Mouse (Mus musculus): Measurements from ENCODE around the gene Mad1l1.
A peak's percentile ranks its signal among the peaks of the same experiment; 100 is the strongest.

Mad1l1 gene

DNA sequence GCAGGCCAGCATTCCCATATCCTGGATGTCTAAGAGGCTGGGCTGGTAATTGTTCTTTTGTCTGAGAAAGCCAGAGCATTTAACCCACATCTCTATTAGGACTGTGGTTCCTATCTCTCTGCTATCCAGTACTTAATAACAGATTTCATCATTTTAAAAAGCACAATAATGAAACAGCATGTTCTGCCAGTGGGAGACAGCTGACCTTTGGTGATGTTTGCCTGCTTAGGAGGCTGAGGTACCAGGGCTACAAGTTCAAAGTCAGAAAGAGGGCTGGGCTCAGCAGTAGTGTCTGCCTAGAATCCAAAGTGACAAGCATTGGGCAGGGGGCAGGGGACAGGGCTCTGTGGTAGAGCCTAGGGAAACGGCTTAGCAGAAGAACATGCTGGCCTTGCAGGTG is 149.6 kb downstream of the Mad1l1 start:
- DNase-seq, result no peak

DNA sequence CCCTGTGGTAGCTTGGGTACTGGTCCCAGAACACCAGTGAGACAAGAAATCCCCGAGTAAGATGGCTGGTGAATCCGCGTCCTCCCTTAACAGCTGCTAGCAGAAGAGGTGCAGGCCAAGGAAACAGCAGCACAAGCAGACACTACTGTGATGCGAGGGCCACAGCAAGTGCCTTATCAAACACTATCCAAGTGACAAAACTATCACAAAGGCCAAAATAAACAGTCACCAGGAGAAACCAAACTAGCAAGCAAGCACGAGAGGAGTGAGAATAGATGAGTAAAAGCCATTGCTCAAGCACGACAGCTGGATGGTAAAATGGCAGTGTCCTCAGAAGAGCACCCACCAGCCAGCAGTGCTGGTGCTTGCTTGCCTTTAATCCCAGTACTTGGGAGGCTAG is 153.8 kb downstream of the Mad1l1 start:
- no peak for DNase-seq

DNA sequence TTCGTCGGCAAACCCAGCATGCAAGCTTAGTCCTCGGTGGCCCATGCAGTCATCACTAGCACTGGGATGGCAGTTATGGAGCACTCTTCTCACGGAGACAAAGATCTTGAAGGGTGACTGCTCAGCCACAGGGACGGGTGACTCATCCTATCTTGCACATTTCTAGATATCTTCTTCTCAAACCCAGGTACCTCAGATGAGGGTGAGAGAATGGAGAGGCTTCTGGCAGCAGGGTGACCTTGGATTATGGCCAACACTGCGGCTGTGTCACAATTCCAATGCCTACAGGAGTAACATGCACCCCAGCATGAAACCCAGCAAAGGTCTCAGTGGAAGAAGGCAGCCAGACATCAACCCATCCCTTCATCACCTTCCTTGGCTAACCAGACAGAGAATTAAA is 154.3 kb downstream of the Mad1l1 start:
- DNase-seq, result no peak

DNA sequence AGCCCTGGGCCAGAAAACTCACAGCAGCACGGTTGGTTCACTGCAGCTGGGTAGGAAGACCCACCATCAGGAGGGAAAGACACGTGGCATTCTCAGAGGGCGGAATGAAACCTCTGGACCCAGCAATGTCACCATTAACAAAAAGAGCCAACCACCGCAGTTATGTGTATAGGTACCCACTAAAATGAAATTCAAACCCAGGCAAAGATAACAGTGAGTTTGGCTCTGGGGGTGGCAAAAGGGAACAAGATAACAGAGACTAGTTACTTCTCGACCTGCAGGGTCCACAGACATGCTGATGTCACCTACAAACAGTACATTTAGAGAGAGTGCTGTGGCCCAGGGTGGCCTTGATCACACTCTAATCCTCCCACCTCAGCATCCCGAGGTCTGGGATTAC is 157.4 kb downstream of the Mad1l1 start:
- DNase-seq, result no peak

DNA sequence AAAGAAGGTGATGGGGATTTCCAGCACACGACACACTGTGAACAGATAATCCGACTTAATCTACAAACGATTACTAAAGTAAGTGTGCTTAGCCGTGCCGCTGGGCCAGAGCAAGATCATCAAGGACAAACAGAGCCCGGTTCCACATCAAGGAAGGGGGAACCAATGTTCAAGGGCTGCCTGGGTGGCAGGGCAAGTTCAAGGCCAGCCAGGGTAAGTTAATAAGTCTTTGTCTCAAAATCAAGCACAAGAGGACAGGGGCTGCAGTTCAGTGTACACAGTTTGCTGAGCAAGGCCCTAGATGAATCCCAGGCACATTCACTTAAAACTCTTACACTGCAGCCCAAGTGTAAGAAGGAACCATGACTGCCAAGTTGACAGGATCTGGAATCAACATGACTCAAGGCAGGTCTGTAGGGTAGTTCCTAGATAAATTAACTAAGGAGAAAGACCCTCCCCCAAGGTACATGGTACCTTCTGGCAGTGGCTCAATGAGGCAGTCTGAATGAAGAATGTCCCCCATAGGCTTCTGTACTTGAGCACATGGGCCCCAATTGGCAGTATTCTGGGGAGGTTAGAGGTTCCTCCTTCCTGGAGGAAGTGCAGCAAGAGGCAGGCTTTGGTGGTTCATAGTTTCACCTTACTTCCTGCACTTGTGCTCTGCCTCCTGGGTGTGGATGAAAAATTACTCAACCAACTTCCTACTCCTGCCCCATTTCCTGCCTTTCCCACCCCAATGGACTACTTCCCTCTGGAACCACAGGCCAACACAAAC is 159.1 kb downstream of the Mad1l1 start:
- no peak for DNase-seq

DNA sequence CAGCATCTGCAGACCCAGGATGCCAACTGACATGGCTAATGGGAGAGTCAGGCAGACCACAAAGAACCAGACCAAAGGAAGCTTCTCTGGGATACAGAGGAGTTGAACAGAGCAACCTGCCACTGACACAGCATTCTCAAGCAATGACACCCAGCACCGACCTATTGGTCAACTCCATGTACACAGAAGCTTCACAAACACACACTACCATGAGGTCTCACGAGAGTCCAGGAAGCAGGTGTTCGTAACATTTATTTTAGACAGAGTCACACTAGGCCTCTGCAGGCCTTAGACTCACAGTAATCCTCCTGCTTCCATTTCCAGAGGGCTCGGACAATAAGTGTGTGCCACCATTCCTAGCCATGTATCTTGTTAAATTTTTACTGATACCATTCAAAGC is 162.3 kb downstream of the Mad1l1 start:
- no peak for DNase-seq

DNA sequence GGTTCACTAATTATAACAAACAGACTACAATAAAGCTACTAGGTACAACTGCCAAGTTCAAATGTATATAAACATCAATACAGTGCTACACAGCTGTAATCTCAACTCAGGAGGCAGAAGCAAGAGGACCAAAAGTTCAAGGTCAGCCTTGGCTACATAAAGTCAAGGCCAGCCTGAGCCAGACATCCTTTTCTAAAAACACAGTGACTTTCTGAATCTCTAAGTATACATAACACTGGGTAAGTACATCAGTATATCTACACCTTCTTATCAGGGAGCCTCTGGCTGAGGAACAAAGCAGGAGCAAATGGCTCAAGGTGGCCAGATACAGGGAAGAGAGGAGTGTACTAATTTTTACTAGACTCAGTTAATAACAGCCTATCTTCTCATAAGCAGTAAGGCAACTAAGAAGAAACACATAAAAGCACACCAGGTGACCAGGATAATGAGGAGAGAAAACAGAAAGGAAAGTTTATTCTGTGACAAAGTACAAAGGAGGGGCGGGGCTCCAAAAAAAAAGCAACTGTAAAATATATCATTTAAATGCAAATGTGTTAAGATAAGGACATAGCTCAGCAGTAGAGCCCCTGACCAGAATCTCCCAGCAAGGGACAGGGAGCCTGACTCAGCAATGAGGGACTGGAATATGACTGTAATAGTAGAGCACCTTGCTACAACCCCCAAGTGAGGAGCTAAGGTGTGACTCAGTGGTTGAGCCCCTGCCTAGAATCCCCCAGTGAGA is 163.3 kb downstream of the Mad1l1 start:
- no peak for DNase-seq

DNA sequence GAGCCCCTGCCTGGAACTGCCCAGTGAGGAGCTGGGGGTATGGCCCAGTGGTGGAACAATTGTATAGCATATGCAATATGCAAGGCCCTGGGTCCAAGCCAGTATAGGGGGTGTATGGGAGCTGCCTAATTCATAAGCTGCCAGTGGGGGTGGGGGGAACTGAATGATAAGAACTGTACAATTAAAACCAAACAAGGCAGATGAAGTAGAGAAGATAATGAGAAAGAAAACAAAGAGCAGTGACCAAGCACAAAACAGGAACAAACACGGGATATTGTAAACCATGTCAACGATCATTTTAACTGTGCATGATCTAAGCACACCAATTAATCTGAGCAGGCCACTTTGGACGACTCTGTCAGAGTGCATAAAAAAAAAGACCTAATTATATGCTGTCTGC is 167.2 kb downstream of the Mad1l1 start:
- no peak for DNase-seq

DNA sequence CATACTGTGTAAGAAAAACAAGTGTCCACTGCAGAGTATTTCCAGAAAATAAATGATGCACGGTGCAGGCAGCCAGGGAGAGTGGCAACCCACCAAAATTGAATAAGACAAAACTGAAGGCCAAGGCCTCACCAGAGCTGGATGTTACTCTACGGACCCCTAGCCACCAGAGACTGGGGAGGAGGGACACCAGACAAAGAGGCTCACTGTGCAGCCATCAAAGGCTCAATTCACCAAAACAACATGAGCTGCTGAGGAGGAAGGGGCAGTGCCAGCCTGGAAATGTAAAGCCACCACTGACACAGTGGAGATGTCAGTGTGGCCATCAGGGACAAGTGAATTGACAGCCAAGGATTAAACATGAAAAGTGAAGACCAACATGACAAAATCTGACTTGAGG is 169.5 kb downstream of the Mad1l1 start:
- DNase-seq, result no peak

DNA sequence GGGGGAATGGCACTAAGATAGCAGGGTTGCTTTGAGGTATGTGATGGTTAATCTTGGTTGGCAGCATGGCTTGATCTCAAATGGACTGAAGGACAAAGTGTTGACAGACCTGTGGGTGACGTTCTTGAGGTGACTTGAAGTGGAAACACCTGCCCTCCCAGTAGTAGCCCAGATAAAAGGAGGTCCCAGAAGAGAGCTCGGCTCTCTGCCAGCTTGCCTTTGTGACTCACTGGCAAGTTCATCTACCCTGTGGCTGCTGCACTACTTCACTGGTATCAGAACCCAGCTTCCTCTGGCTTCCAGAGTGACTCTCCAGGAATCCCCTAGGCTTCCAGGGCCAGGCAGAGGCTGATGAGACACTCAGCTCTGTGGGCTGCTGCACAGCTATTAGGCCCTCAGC is 170.2 kb downstream of the Mad1l1 start:
- DNase-seq, result no peak

DNA sequence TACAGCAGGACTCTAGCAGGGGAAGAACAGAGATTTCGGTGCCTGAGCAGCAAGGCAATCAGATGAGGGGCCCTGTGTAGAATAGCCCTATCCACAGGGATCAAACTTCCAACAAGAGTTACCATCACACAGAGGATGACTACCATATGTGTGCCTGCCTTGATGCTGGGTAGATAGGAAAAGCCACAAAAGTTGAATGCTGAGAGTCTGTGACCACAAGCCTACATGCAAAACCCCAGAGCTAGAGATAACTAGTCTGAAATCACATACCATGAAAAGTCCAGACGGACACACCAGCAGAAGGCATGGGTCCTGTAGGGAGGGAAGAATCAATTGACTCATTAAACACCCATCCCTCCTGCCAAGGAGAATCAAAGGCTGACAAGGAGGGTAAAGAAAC is 170.7 kb downstream of the Mad1l1 start:
- DNase-seq, result no peak

DNA sequence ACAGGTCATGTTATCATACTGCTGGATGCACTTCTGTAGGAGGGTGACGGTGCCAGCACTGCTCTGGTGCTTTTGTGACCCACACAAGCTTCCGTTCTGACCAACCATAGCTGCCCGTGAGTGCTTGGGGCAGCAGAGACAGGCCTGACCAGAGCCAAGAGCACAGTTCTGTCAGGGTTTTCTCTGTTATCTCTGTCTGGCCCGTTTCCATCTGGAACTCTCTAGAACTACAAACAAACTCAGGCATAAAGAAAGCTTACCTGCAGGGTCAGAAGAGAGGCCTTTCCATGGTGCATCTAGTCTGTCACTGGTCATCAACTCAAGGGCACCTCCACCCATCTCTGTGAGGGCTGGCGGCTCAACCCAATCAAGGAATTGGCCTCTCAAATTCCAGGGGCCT is 171.2 kb downstream of the Mad1l1 start:
- no peak for DNase-seq

DNA sequence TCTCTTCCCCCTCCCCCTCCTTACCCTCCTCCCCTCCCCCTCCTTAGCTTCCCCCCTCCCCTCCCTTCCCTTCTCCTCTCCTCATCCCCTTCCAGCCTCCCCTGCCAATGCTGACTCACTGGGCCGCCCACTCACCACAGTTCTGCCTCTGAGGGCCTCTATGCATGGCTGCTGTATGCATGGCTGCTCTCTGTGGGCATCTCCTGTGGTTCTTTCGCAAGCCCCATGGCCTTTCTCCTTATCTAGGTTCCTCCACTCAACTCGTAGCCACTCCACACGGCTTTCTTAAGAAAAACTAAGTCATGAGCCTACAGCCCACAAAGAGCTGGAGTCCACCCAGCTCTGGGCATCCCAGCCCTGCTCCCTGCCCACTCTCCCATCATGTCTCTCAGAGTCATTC is 172.1 kb downstream of the Mad1l1 start:
- DNase-seq, result no peak

DNA sequence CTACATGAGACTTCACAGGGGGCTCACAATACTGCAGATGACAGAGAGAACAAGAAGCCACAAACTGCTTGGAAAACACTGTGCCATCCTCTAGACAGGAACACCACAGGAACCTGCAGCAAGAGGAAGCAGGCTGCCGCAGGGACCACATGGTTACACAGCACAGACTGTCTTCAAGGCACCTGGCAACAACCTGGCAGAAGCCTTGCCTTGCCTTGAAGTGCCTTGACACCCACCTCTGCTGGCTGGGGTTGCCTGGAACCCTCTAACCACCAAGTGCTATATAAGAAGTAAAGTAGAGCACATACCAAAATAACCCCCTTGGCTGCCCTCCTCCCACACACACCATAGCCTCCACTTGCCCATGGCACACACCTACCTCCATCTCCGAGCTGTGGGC is 177.8 kb downstream of the Mad1l1 start:
- DNase-seq, result no peak

DNA sequence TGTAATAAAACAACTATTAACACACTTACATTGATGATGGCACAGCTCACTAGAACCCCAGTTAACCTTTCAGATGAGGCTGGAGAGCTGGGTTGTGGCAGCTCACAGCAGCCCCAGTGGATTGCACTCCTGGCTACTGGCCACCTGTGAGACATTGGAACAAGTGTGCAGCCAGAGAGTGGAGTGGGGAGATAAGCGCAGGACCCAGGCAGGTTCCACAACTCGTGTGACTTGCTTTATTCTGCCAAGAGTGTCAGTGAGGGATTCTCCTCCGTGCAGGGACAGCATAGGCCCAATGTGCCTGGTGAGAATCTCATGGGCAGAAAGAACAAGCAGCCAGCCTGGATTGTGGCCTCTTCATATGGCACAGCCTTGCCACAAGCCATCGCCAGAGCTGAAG is 180.0 kb downstream of the Mad1l1 start:
- DNase-seq, result peak; percentile 97

DNA sequence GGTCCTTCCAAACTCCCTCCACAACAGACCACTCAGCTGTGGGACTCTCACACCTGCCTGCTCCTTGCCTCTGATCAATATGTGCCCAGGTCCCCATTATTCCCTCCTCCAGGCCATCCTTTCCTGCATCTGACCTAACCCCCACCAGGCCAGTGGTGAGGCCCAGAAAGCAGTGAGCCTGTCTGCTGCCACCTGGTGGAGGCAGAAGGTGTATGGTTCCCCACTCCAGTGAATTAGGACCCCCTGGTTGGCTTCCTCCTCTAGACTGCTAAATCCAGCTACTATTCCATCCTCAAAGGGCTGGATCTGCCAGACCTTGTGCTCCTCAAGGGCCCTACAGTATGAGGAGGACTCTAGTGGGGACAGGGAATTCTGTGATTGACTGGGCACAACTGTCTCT is 181.1 kb downstream of the Mad1l1 start:
- DNase-seq, result peak; percentile 91

DNA sequence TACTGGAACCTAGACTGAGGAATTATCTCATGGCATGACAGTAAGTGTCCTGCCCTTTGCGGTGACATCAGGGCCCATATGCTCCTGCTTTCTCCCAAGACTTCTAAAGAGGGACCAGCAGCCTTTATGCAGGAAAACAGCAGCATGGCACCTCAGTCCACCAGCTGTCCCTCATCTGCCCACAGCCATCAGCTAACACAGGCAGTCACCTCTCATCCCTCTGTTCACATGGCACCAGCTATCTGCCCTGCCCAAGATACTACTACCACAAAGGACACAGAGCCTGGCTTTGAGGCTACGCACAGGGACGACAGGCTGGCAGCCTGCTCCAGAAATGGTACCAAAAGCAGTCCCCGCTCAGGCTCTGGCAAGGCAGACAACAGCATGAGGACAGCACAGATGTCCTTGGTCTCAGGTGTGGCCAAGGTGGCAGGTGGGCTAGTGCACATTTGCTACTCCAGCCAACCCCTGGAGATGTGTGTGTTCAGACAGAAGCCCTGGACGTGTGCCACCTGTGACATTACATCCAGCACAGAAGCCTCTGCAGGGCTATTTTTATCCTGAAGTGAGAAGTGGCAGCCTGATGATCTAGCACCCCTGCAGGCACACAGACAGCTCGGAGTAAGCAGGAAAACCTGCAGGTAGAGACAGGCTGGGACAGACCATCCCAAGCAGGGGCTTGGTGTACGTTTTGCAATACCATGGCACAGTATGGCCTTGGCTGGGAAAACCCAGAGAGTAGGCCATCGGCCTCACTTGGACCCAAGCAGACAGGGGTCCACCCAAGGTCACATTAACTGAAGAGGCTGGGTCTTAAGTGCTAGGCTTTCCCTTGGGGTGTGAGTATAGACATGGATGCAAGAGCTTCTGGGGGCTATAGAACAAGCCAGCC is 185.4 kb downstream of the Mad1l1 start:
- peak; percentile 96 for DNase-seq

DNA sequence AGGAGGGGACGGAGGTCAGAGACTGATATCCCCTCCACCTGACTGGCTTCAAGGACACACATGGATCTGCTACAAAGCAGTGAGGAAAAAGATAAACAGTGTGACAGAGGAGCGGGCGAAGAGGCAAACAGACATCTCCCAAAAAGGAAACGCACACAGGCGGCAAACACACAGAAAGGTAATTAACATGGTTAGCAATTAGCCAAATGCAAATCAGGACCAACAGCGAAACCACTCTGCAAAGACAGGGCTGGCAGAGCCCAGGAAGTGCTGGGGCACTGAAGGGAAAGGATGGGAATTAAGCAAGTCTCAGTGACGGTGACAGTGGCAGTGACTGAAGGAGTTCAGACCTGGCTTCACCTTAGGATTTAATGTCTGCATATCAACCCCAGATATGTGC is 187.3 kb downstream of the Mad1l1 start:
- no peak for DNase-seq

DNA sequence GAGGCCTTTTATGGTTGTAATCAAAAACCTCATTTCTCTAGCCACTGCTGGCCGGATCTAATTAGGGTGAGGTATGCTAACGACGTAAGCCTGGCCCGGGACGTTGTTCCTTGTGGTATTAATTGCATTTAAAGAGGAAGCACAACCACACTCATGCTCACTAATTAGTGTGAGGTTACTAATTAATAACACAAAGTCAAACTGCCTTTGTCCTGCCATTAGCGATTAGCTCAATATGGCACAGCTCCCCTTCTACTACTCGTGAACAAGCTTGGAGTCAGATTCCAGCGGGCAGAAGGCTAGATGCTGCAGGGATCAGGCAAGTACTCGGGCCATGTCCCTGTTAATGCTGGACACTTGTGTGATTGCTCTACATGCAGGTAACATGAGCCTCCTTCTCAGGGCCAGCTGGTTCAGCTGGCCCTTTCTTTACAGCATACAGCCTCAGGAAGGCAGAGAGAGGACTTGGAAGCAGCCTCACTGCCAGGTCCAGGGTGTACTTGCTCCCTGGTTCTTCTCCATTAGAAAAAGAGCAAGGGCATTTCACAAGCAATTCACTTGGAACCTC is 192.9 kb downstream of the Mad1l1 start:
- DNase-seq, result no peak

DNA sequence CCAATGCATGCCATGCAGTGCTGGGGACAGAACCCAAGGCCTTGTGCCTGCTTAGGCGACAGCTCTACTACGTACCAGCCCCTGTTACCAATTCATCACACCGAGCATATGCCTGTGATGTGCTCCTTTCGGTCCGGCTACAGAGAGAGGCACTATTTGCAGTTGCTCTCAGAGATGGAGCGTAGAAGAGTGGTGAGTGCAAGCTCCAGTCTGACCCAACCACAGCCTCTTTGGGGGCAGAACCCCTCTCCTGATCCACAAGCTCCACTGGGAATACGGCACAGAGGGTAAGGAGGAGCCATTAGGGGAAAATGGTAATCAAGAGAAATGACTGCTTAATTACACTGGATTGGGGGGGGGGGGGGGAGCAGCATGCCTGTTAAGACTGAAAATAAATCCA is 193.4 kb downstream of the Mad1l1 start:
- DNase-seq, result no peak

DNA sequence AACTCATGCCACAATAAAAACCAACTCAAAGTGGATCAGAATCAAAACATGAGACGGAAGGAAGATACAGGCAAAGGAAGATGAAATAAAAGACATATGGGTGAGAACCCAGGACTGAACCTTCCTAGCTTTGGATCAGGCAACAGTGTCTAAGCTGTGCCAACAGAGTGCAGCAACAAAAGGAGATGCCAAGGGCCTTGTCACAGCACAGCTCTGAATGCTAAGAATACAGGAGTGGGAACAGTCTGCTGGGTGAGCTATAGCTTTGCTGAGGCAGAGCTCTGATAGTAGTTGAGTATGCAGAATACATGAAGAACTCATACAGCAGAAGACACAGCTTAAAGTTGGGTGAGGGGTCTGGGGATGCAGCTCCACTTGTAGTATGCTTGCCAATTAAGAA is 196.7 kb downstream of the Mad1l1 start:
- DNase-seq, result no peak

DNA sequence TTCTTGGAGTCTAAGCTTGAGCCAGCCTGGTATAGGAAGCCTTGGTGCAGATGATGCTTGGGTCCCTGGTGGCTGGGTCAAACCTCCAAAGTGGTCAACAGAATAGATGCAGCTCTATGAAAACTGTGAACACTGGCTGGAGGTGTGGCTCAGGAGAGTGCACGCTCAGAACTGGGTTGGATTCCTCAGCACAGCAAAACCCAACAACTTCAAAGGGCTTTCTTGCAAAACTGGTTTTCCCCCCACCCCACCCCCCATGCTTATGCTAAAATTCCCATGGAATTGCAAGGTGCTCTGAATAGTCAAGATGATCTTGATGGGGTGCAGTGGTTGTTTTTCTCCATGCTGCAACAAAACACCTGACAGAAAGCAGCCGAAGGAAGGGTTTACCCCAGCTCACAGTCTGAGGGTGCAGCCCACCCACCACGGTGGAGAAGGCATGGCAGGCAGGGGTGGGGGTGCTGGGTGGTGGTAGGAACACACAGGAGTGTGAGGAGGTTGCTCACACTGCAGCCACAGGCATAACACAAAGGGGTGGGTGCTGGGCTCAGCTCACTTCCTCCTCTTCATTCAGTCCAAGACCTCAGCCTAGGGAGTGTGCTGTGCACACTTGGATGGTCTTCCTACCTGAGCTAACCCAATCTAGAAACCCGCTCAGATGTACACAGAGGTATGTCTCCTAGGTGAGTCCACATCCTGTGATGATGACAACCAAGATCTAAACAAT is 197.5 kb downstream of the Mad1l1 start:
- no peak for DNase-seq

DNA sequence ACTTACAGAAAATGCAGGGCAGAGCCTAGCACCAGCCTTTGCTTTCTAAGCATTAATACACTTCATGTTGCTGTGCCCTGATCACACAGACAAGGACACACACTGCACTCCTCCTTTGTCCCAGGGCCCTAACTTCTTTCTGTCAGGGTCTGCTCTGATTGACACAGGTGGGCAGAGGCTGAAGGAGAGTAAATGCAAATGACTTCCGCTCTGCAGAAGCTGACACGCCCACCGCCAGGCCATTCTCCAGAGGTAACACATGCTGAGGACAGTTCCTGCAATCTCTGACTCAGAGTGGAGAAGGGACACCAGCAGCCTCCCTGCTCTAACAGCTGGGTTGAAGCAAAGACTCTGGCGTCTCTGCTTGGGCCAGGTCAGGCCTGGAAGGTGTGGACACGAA is 198.2 kb downstream of the Mad1l1 start:
- no peak for DNase-seq

All from heart, adult 11 months (tissue).